Mouse (Mus musculus) megakaryocyte progenitor cell, adult 5-6 weeks (primary cell): ENCODE data around the gene Nmu. TPM values are rescaled to one million over a fixed set of nuclear protein-coding genes. Genes with fewer than 3 reads are reported as not detected.

Experiments
- ATAC-seq: replicated peaks from 2 replicates; pipeline ENCODE4 v1.8.0; 2016; ENCODE audit warnings: mild to moderate bottlenecking, moderate TSS enrichment, inconsistent platforms; ENCODE audit not compliant: poor library complexity
- total RNA-seq, 2 experiments: library from RNA; stranded (forward) in 1 of 2; stranded (reverse) in 1 of 2; fragments of 157-497, 149-512 nt in 1 of 2; fragments of 200-1000 nt in 1 of 2; gene quantifications; 2 replicates each; pipeline versions ENCODE4 v1.2.3 to v1.2.4; 2015 to 2017

The Nmu gene
- not detected in 2 replicates for total RNA-seq (2015)
- total RNA-seq (2017) = not detected in 2 replicates

DNA sequence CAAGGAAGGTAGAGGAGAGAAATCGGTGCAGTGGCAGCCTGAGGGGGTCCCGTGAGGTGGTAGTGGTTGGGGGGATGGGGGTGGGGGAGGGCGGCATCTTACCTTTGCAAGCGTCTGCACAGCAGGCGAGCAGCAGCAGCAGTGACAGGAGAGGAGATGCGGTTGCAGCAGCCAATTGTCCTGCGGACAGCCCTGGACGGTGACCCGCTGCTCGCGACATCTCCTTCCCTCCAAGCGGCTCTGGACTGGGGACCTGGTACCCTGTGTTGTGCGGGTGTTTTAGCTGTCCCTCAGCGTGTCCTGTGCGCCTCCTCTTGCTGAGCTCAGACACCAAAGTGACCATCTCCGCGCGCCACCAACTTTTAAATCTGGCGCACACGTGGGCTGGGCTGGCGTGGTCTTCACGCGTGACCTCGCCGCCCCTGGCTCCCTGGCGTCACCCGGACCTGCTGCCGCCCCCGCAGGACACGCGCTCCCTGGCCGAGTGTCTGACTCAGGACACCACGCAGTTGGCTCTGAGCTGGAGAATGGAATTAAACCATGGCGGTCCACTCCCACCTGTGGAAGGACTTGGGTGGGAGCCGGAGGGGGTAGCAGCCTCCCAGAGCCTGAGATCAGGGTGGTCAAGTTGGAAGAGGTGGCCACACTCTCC, at the start of gene Nmu:
Nmu (minus strand) TSS at position 336 of the 652 bp plus-strand sequence.
- no peak for ATAC-seq

DNA sequence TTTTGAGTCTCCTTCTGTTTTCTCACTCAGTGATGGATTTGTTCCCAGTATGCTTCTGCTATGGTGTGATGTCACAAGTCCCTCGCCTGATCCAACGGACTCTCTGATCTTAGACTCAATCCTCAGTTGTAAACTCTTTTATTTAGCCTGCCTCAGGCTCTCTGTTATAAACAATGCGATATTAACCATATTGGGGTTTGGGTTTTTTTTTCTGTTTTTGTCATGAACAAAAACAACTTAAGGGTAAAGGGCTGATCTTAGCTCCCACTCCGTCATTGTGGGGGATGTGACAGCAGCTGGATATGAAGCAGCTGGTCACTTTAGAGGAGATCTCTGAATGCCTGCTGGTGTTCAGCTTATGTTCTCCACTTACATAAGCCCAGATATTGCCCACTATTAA, 48.1 kb upstream of the Nmu start:
- ATAC-seq = no peak

- peak; percentile 34; the same call in 1 of the 2 replicates for ATAC-seq
Observed at GRCm38 (mm10) chr5:76394382-76394781, 30.8 kb upstream of the Nmu start.

DNA sequence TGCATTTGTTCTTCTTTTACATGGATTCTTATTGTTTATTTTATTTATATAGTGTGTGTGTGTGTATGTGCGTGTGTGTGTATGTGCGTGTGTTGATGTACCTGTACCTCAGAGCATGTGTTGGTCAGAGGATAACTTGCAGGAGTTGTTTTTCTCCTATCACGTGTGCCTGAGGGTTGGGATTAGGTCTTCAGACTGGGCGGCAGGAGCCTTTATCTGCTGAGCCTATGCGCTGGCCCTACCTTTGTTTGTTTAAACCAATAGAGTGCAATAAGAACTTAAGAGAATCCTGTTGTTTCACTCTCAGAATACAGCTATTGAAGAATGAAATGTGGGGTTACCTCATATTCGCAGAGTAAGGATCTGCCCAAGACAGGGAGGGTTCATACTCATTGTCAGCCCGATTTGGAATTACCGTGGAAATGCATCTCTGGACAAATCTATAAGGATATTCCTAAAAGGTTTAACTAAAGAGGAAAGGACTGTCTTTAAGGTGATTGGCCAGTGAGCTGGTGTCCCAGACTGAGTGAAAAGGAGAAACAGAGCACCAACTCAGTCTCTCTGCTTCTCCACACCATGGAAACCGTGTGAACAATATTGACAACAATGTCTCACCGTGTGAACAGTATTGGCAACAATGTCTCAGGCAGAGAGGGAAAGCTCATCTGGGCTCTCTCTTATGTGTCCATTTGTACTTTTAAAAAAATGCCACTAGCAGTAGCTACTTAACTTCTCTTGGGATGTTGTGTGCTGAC, 25.6 kb upstream of the Nmu start:
- no peak for ATAC-seq

DNA sequence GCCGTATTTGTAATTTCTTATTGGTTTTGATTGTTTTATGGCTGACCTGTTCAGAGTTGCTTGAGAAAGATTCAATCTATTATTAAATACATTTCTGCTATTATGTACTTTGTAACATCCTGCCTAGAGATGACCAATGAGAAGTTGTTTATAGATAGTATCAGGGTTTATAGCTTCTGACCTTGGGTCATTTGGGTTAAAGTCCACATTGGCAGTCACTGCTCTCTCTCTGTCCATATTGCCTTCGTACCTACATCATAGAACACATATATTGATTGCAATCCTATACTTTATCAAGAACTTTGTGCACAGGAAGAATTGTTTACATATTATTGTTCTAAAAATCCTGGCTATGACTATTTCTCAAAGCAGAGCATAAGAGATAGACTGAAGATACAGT, 24.9 kb upstream of the Nmu start:
- ATAC-seq = no peak

GRCm38 (mm10) chr5:76383673-76384072, 20.1 kb upstream of the Nmu start:
- ATAC-seq = no peak

DNA sequence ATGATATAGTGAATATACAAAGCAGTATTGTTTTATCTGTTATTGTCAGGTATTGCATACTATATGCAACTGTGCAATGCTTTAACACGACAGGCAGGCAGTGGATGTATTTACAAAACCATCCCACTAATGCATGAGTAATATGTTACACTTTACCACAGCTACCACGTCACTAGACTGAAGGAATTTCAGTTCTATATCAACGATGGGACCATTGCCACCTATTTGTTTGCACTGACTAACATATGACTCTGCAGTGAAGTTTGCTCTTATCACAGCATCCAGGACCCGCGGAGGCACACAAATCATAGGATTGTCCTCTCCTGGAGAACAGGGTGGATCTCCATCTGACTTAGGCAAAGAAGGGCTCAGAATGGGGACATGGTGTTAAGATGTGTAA, 18.2 kb upstream of the Nmu start:
- ATAC-seq = no peak

- ATAC-seq = no peak
Observed at GRCm38 (mm10) chr5:76379216-76379615, 15.6 kb upstream of the Nmu start.

DNA sequence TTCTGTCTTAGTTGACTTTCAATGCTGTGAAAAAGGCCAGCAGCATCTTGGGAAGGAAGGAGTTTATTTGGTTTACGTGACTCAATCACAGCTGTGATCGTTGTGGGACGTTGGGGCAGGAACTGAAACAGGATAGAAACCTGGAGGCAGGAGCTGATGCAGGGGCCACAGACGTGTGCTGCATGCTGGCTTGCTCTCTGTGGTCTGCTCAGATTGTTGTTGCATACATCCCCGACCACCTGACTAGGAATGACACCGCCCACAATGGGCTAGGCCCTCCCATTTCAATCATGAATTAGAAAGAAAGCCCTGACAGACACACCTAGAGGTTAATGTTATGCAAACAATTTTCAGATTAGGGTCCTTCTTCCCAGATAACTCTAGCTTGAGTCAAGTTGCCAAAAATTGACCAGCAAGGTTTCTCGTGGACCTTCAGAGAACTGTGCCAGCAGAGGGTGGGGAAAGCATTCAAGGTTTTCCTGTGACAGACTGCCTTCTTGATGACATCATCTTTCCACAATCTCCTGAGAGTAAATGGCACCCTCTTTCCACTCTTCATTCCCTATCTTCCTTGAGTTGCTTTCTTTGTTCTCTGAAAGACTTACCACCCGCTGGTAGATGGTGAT, 5.7 kb upstream of the Nmu start:
- ATAC-seq = no peak

GRCm38 (mm10) chr5:76365406-76365805, 1.8 kb upstream of the Nmu start:
- ATAC-seq = no peak

- ATAC-seq = no peak
Observed at GRCm38 (mm10) chr5:76360786-76361185, 2.8 kb downstream of the Nmu start.

- ATAC-seq = no peak
Observed at GRCm38 (mm10) chr5:76360057-76360456, 3.5 kb downstream of the Nmu start.

DNA sequence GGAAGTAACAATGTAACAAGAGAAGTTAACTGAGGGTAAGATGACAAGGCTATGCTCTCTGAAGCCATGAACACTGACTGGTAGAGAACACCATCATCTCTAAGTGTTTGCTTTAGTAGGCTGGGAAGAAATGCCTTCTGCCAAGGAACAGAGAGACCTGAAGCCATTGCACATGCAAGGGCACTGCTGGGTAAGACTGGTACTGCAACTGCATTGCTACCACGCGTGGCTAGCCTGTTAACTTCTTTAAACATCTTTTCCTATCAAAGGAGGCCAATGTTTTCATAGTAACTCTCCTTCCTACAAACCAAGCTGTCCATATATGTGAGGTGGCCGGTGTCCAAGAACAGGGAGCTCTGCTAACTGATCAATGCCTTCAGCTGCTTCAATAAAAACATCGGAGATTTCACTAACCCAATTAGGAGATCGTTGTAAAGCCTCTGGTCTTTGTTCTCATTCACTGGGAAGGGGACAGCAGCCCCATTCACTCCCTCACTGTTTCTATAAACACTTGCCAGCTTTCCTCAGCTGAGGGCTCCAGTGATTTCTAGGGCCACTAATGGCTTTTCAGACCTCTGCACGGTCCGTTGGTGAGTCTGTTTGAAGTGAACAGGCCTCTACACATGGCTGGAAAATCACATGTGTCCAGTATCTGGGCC, 11.5 kb downstream of the Nmu start:
- ATAC-seq = no peak

- no peak for ATAC-seq
Observed at GRCm38 (mm10) chr5:76351537-76351936, 12.1 kb downstream of the Nmu start.

DNA sequence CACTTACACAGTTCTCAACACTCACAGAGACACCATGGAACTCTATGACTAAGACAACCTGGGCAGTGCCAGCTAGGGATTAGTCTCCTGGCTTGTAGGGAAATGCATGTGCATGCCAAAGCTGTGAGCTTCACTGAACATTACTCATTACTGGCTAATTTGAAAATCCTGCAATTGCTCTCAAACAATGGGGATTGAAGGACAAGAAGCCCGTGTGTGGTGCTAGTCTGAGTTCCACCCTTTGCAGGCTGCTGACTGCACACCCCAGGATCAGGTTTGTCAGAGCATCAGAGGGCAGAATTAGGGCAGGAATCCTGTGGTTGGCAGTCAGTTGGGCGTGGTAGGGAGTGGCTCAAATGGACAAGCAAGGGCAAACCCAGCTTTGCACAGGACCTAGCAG, 17.5 kb downstream of the Nmu start:
- no peak for ATAC-seq

DNA sequence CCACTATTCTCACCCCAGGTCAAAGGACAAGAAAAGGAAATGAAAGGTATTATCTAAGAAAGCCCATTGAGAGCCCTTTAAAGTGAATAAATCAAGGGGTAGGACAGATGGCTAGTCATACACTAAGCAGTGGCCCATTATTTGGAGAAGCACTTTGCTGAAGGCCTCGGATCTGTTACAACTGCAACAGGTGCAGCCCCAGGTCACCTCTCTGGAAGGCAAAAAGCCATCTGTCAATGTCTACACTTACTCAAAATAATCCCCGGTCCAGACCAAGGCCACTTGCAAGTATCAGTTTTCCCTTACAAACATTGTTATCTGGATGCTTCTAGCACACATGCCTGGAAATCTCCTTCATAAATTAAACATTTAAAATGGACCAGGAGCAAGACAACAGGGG, 22.7 kb downstream of the Nmu start:
- no peak for ATAC-seq

DNA sequence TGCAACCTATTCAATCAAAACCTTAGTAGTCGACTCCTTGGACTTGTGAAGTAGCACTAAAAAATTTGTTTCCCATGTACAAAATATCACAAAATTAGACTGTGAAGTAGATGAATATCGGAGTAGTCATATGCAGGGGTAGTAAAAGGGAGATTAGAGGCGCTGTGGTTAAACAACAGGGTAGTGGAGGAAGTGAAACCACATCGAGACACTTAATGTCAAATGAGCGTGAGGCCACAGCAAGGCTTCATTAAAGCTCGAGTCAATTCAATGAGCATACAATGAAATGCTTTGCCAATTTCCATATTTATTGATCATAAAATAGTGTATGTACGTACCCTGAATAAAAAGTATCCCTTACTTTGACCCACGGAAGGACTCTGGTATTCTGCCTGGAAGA, 26.5 kb downstream of the Nmu start:
- ATAC-seq = peak; percentile 81

DNA sequence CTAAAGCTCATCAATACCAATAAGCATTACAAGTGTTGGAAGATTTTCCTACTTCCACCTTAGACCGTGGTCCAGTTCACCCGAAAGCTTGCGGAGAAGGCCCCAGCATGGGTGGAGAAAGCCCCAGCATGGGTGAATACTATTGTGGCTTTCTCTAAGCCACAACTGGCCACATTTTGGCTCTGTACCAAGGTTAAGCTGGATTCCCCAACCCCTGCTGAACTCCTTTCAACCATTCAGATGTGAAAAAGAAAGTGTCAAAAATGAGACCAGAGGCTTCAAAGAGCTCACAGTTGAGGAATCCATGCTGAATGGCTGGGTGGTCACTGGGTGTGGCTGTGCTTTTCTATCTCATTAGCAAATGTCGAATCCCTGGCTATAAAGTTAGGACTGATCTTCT, 29.8 kb downstream of the Nmu start:
- ATAC-seq = no peak

GRCm38 (mm10) chr5:76330953-76331352, 32.6 kb downstream of the Nmu start, which contains the start of gene Pdcl2:
Gene Pdcl2, minus strand, starts transcription at chr5:76331156.
- no peak for ATAC-seq

DNA sequence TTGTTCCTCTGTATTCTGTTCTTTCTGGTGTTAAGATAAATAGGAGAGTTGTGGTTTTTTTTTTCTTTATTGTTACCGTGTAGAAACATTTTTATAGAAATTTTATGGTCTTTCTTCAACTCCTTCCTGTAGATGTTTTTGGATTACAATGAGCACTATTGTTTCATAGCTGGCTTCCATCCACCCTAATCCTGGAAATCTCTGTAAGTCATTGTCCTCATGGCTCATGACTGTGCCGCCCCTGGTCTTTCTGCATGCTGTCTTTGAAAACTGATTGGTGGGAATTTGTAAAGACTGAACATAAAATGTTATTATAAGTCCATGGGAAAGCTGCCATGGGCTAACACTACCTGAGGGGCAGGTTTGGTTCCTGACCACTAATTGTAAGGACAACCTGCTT, 36.3 kb downstream of the Nmu start:
- ATAC-seq = no peak

DNA sequence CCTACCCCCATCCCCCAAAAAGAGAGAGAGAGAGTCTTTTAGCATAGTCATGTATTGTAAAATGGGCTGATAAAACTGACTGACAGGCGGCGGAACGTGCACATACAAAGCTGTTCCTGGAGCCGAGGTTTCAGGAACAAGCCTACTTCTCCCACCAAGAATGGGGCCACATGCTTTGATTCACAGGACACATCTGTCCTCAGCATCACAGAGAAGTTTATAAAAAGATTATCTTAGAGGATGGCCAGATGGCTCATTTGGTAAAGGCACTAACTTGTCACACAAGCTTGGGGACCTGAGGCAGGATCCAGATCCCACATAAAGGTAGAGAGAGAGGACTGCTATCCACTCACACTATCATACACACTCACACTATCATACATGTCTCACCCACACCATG, 38.5 kb downstream of the Nmu start:
- ATAC-seq = no peak
